Comparison of ENCODE assay signal across 8 mouse cellular contexts in the genomic region with DNA sequence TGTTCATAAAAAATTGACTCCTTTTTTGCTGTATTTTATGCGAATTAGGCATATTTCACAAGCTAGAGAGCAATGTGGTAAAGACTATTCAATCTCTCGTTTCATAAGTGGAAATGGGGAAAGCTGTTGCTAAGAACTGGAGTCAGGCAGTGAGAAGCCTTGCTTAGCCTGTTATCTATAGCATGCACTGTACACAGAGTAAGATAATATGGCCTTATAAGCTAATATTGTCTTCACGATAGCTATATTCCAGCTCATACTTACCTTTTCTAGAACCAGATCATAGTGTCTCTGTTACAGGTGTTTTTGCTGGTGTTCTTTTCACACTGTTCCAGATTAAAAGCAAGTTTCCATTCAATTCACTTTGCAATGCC. TPM values are rescaled to one million over a fixed set of nuclear protein-coding genes. Genes with fewer than 3 reads are reported as not detected.
DNase-seq lines count a peak whose midpoint lies in the region; ATAC-seq and TF ChIP-seq lines count a peak whose summit lies in the region.

No protein-coding gene starts in this region.

- H3K27ac ChIP-seq in forebrain, embryonic 12.5 days, result no peak overlapping the region
- H3K27ac ChIP-seq in forebrain, embryonic 16.5 days (ENCODE audit: low read length), result no peak overlapping the region
- H3K27ac ChIP-seq in liver, embryonic 14.5 days, result peak overlapping the region; percentile 84

- 0 out of 2 replicates have a peak, but pooled peaks cover 3% of the 10 kb centered on the region for H3K27me3 ChIP-seq in forebrain, embryonic 12.5 days
- no peaks in the 10 kb centered on the region for H3K27me3 ChIP-seq in forebrain, embryonic 16.5 days (replicated peaks; ENCODE audit: control insufficient read depth, insufficient read depth, low read length)
- no peaks in the 10 kb centered on the region for H3K27me3 ChIP-seq in megakaryocyte, embryonic 14.5 days (replicated peaks)
- no peaks in the 10 kb centered on the region for H3K27me3 ChIP-seq in liver, embryonic 14.5 days (ENCODE audit: control insufficient read depth, insufficient read depth, low read length)

- TF ChIP-seq CTCF in liver, embryonic 14.5 days (IDR thresholded peaks at IDR 0.05; ENCODE audit: low read depth), result no peak

- no peak overlapping the region for H3K4me3 ChIP-seq in forebrain, embryonic 12.5 days (replicated peaks)
- H3K4me3 ChIP-seq in forebrain, embryonic 16.5 days (replicated peaks; ENCODE audit: low read length), result no peak overlapping the region
- peak overlapping the region; percentile 94 for H3K4me3 ChIP-seq in megakaryocyte, embryonic 14.5 days (replicated peaks)
- H3K4me3 ChIP-seq in liver, embryonic 14.5 days (ENCODE audit: insufficient read depth in 1 of 2, low read depth in 2 of 2, low read length in 2 of 2), result peak overlapping the region in 1 of 2 experiments; percentile 96; a peak in 2 of 4 replicates

- no peak for ATAC-seq in forebrain, embryonic 12.5 days (ENCODE audit: low FRiP score)
- no peak for ATAC-seq in forebrain, embryonic 16.5 days
- ATAC-seq in megakaryocyte, adult 5-6 weeks (ENCODE audit: poor library complexity, severe bottlenecking), result no peak
- peak; percentile 55; the same call in 1 of the 2 replicates for ATAC-seq in liver, embryonic 14.5 days (ENCODE audit: insufficient read depth)

- H3K4me2 ChIP-seq in forebrain, embryonic 12.5 days, result peak overlapping the region; percentile 73; the same call in 1 of the 2 replicates
- H3K4me2 ChIP-seq in forebrain, embryonic 16.5 days (ENCODE audit: low read length), result no peak overlapping the region; the same call in 1 of the 2 replicates
- peak overlapping the region; percentile 97 for H3K4me2 ChIP-seq in liver, embryonic 14.5 days (ENCODE audit: low read depth)

- no peaks in the 10 kb centered on the region for H3K9me3 ChIP-seq in forebrain, embryonic 12.5 days
- H3K9me3 ChIP-seq in forebrain, embryonic 16.5 days (ENCODE audit: control insufficient read depth, low read length), result no peaks in the 10 kb centered on the region
- H3K9me3 ChIP-seq in megakaryocyte, embryonic 14.5 days, result no peaks in the 10 kb centered on the region
- H3K9me3 ChIP-seq in liver, embryonic 14.5 days (ENCODE audit: control insufficient read depth, low read length), result no peaks in the 10 kb centered on the region

- peak; percentile 89 for TF ChIP-seq EP300 in liver, embryonic 14.5 days (IDR thresholded peaks at IDR 0.05; ENCODE audit: low read depth)

- no peaks in the 10 kb centered on the region for H3K36me3 ChIP-seq in forebrain, embryonic 12.5 days (replicated peaks)
- no peaks in the 10 kb centered on the region for H3K36me3 ChIP-seq in forebrain, embryonic 16.5 days (ENCODE audit: control insufficient read depth, insufficient read depth)
- no peaks in the 10 kb centered on the region for H3K36me3 ChIP-seq in megakaryocyte, embryonic 14.5 days (replicated peaks; ENCODE audit: low read length)
- H3K36me3 ChIP-seq in liver, embryonic 14.5 days (replicated peaks; ENCODE audit: control insufficient read depth, insufficient read depth, low read depth), result no peaks in the 10 kb centered on the region

- no peak overlapping the region for H3K9ac ChIP-seq in forebrain, embryonic 12.5 days
- no peak overlapping the region for H3K9ac ChIP-seq in forebrain, embryonic 16.5 days (replicated peaks; ENCODE audit: low read depth, low read length)
- H3K9ac ChIP-seq in liver, embryonic 14.5 days (replicated peaks), result no peak overlapping the region; the same call in 1 of the 2 replicates

- peaks cover 11% of the 10 kb centered on the region for H3K4me1 ChIP-seq in forebrain, embryonic 12.5 days
- peaks cover 22% of the 10 kb centered on the region for H3K4me1 ChIP-seq in forebrain, embryonic 16.5 days (replicated peaks; ENCODE audit: control insufficient read depth, insufficient read depth, low read length)
- peaks cover 76% of the 10 kb centered on the region for H3K4me1 ChIP-seq in megakaryocyte, embryonic 14.5 days
- H3K4me1 ChIP-seq in liver, embryonic 14.5 days (replicated peaks; ENCODE audit: control insufficient read depth in 2 of 2, insufficient read depth in 2 of 2, low read length in 1 of 2), result peaks cover 46 to 52% of the 10 kb centered on the region in 2 experiments

- WGBS in forebrain, embryonic 12.5 days, result 71% methylated on average over 3 of the region's 3 CpGs
- WGBS in forebrain, embryonic 16.5 days, result 61% methylated on average over 3 of the region's 3 CpGs
- 17% methylated on average over 3 of the region's 3 CpGs for WGBS in liver, embryonic 14.5 days (ENCODE audit: insufficient replicate concordance)

- peak; percentile 56 to 68 (median 61) for DNase-seq in liver, embryonic 14.5 days (ENCODE audit: low read depth in 3 of 3, low spot score in 3 of 3)
- DNase-seq in spleen, postnatal 36 days (ENCODE audit: low spot score in 2 of 2), result no peak
- DNase-seq in adrenal gland, adult 8-10 months, result no peak
- DNase-seq in urinary bladder, postnatal 4 days (ENCODE audit: low spot score in 2 of 2), result no peak

RNA-seq across cellular contexts. Expression of a gene that starts 0.7 kb away (rescaled TPM):
- polyA plus RNA-seq in forebrain, embryonic 12.5 days (2016; fragmentation: Nextera tagmentation; extraction: Ambion mirVana), result 36.7 and 37.8 TPM in 2 replicates
- polyA plus RNA-seq in forebrain, embryonic 16.5 days (2015; fragmentation: Nextera tagmentation; extraction: Ambion mirVana), result 19.3 and 21.1 TPM in 2 replicates
- polyA plus RNA-seq in megakaryocyte, embryonic 14.5 days (2012; ENCODE audit: insufficient read depth, low replicate concordance), result 3.0 and 3.5 TPM in 2 replicates
- total RNA-seq in megakaryocyte, adult 5-6 weeks (2015), result 72.1 and 75.6 TPM in 2 replicates
- total RNA-seq in megakaryocyte, adult 5-6 weeks (2017), result 43.2 and 80.7 TPM in 2 replicates
- 10.2 and 12.1 TPM in 2 replicates for polyA plus RNA-seq in liver, embryonic 14.5 days (2012; rRNA removed)
- polyA plus RNA-seq in liver, embryonic 14.5 days (2014; fragmentation: Nextera tagmentation; extraction: Ambion mirVana), result 25.6 and 30.4 TPM in 2 replicates
- 10 to 100 TPM; 52.1 to 60.2 (median 54.6) TPM for total RNA-seq in adrenal gland, adult 8-10 months (2022)

RNA-seq across cellular contexts. Expression of a gene that starts 10.4 kb away (rescaled TPM):
- polyA plus RNA-seq in forebrain, embryonic 12.5 days (2016; fragmentation: Nextera tagmentation; extraction: Ambion mirVana), result 221 and 226 TPM in 2 replicates
- polyA plus RNA-seq in forebrain, embryonic 16.5 days (2015; fragmentation: Nextera tagmentation; extraction: Ambion mirVana), result 163 and 178 TPM in 2 replicates
- 3.3 TPM in 1 of 2 replicates, not detected in the other for polyA plus RNA-seq in megakaryocyte, embryonic 14.5 days (2012; ENCODE audit: insufficient read depth, low replicate concordance)
- 120 and 126 TPM in 2 replicates for total RNA-seq in megakaryocyte, adult 5-6 weeks (2015)
- total RNA-seq in megakaryocyte, adult 5-6 weeks (2017), result 140 and 144 TPM in 2 replicates
- 29.4 and 58.1 TPM in 2 replicates for polyA plus RNA-seq in liver, embryonic 14.5 days (2012; rRNA removed)
- polyA plus RNA-seq in liver, embryonic 14.5 days (2014; fragmentation: Nextera tagmentation; extraction: Ambion mirVana), result 113 and 115 TPM in 2 replicates
- total RNA-seq in adrenal gland, adult 8-10 months (2022), result 100 to 1,000 TPM; 101 to 144 (median 136) TPM

RNA-seq across cellular contexts. Expression of a gene that starts 31.7 kb away (rescaled TPM):
- 42.2 and 45.8 TPM in 2 replicates for polyA plus RNA-seq in forebrain, embryonic 12.5 days (2016; fragmentation: Nextera tagmentation; extraction: Ambion mirVana)
- 59.2 and 64.2 TPM in 2 replicates for polyA plus RNA-seq in forebrain, embryonic 16.5 days (2015; fragmentation: Nextera tagmentation; extraction: Ambion mirVana)
- polyA plus RNA-seq in megakaryocyte, embryonic 14.5 days (2012; ENCODE audit: insufficient read depth, low replicate concordance), result 46.9 and 201 TPM in 2 replicates
- 22.0 and 23.7 TPM in 2 replicates for total RNA-seq in megakaryocyte, adult 5-6 weeks (2015)
- 13.1 and 14.1 TPM in 2 replicates for total RNA-seq in megakaryocyte, adult 5-6 weeks (2017)
- 2.4 and 3.8 TPM in 2 replicates for polyA plus RNA-seq in liver, embryonic 14.5 days (2012; rRNA removed)
- polyA plus RNA-seq in liver, embryonic 14.5 days (2014; fragmentation: Nextera tagmentation; extraction: Ambion mirVana), result 15.5 and 21.3 TPM in 2 replicates
- 10 to 100 TPM; 20.7 to 25.4 (median 22.1) TPM for total RNA-seq in adrenal gland, adult 8-10 months (2022)

Comparison
In these comparisons a context has a peak if more than half of its experiments do, and no peak if none do; other contexts are left out.
1. DNase-seq: peak in liver, embryonic 14.5 days (3 of 3); none in spleen, postnatal 36 days (0 of 2), adrenal gland, adult 8-10 months (single experiment) and urinary bladder, postnatal 4 days (0 of 2).